Mouse (Mus musculus): Measurements from ENCODE around the gene Aplp1. TPM values are rescaled to one million over a fixed set of nuclear protein-coding genes. Genes with fewer than 3 reads are reported as not detected.
A peak's percentile ranks its signal among the peaks of the same experiment; 100 is the strongest.

The Aplp1 gene
- polyA plus RNA-seq, 1 experiment from 2014 or later: 43.4 TPM

GRCm38 (mm10) chr7:30450241-30450640 is 4.9 kb upstream of the Aplp1 start:
- ATAC-seq (ENCODE audit: insufficient number of reproducible peaks, low FRiP score): no peak
- Histone ChIP-seq H3K36me3 (no peaks in the 10 kb centered on the region), H3K4me1 (replicated peaks) (no peaks in the 10 kb centered on the region; the same call in 1 of the 2 replicates), H3K4me2 (no peak overlapping the region), H3K4me3 (no peak overlapping the region), H3K9ac (no peak overlapping the region), H3K27me3 (replicated peaks) (peaks cover 71% of the 10 kb centered on the region), H3K27ac (ENCODE audit: poor library complexity, severe bottlenecking) (no peak overlapping the region), H3K9me3 (replicated peaks) (0 out of 2 replicates have a peak, but pooled peaks cover under 1% of the 10 kb centered on the region)
- WGBS: 57% methylated on average over 7 of the region's 7 CpGs

GRCm38 (mm10) chr7:30444154-30444970 is 973 bp downstream of the Aplp1 start:
- 0 out of 2 replicates have a peak, but pooled peaks have one; percentile 17 for ATAC-seq (ENCODE audit: insufficient number of reproducible peaks, low FRiP score)
- Histone ChIP-seq H3K4me3 (peak overlapping the region; percentile 61), H3K9ac (peak overlapping the region; percentile 73), H3K4me2 (peak overlapping the region; percentile 87), H3K27me3 (replicated peaks) (peaks cover 68% of the 10 kb centered on the region), H3K27ac (ENCODE audit: poor library complexity, severe bottlenecking) (no peak overlapping the region), H3K4me1 (replicated peaks) (peaks cover 13% of the 10 kb centered on the region), H3K36me3 (no peaks in the 10 kb centered on the region), H3K9me3 (replicated peaks) (no peaks in the 10 kb centered on the region)
- WGBS: 1% methylated on average over 36 of the region's 38 CpGs

GRCm38 (mm10) chr7:30443696-30444095 is 1.6 kb downstream of the Aplp1 start:
- Histone ChIP-seq H3K4me1 (replicated peaks) (peaks cover 13% of the 10 kb centered on the region), H3K4me3 (no peak overlapping the region), H3K27me3 (replicated peaks) (peaks cover 75% of the 10 kb centered on the region), H3K9ac (no peak overlapping the region), H3K27ac (ENCODE audit: poor library complexity, severe bottlenecking) (no peak overlapping the region), H3K36me3 (no peaks in the 10 kb centered on the region), H3K9me3 (replicated peaks) (no peaks in the 10 kb centered on the region), H3K4me2 (peak overlapping the region; percentile 87; the same call in 1 of the 2 replicates)
- no peak for ATAC-seq (ENCODE audit: insufficient number of reproducible peaks, low FRiP score)
- WGBS: 23% methylated on average over 9 of the region's 9 CpGs

- WGBS: 12% methylated on average over 5 of the region's 5 CpGs
- no peaks in the 10 kb centered on the region for H3K9me3 ChIP-seq (replicated peaks)
- peaks cover 86% of the 10 kb centered on the region for H3K27me3 ChIP-seq (replicated peaks)
- H3K4me3 ChIP-seq: no peak overlapping the region
- H3K9ac ChIP-seq: no peak overlapping the region
- ATAC-seq (ENCODE audit: insufficient number of reproducible peaks, low FRiP score): no peak
- no peaks in the 10 kb centered on the region for H3K36me3 ChIP-seq
- peaks cover 13% of the 10 kb centered on the region for H3K4me1 ChIP-seq (replicated peaks)
- no peak overlapping the region for H3K4me2 ChIP-seq
- H3K27ac ChIP-seq (ENCODE audit: poor library complexity, severe bottlenecking): no peak overlapping the region
These were observed 4.6 kb downstream of the Aplp1 start for GRCm38 (mm10) chr7:30440697-30441096.

DNA sequence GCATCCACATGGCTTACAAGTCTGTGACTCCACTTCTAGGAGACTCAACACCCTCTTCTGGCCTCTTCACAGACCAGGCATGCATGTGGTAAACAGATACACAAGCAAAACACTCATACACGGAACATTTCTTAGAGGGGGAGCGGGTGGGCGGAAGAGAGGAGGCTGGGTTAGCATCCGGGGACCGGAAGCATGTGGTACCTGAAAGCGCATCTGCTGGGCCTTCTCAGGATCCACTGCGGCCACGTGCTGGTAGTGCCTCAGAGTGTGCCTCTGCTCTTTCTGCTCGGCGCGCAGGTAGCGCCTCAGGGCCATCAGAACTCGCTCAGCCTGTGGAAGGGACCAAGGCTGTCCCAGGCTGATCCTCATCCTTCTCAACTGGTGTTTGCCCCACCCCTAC is 5.6 kb downstream of the Aplp1 start:
- Histone ChIP-seq H3K27me3 (replicated peaks) (peaks cover 86% of the 10 kb centered on the region), H3K4me3 (no peak overlapping the region), H3K9ac (no peak overlapping the region), H3K36me3 (no peaks in the 10 kb centered on the region), H3K4me2 (no peak overlapping the region), H3K9me3 (replicated peaks) (no peaks in the 10 kb centered on the region), H3K4me1 (replicated peaks) (peaks cover 8% of the 10 kb centered on the region), H3K27ac (ENCODE audit: poor library complexity, severe bottlenecking) (no peak overlapping the region)
- WGBS: 62% methylated on average over 13 of the region's 13 CpGs
- ATAC-seq (ENCODE audit: insufficient number of reproducible peaks, low FRiP score): no peak

- ATAC-seq (ENCODE audit: insufficient number of reproducible peaks, low FRiP score): no peak
- Histone ChIP-seq H3K4me3 (no peak overlapping the region), H3K27me3 (replicated peaks) (peaks cover 64% of the 10 kb centered on the region)
These were observed 8.5 kb downstream of the Aplp1 start for GRCm38 (mm10) chr7:30436879-30437278.

GRCm38 (mm10) chr7:30435156-30435555 is 10.2 kb downstream of the Aplp1 start:
- H3K9me3 ChIP-seq (replicated peaks): no peaks in the 10 kb centered on the region
- 0 out of 2 replicates have a peak, but pooled peaks have one; percentile 39 for ATAC-seq (ENCODE audit: insufficient number of reproducible peaks, low FRiP score)
- 40% methylated on average over 9 of the region's 9 CpGs for WGBS
- H3K36me3 ChIP-seq: no peaks in the 10 kb centered on the region
- no peak overlapping the region for H3K27ac ChIP-seq (ENCODE audit: poor library complexity, severe bottlenecking)
- H3K4me3 ChIP-seq: no peak overlapping the region
- no peak overlapping the region for H3K9ac ChIP-seq
- H3K27me3 ChIP-seq (replicated peaks): peaks cover 55% of the 10 kb centered on the region
- no peaks in the 10 kb centered on the region; the same call in 1 of the 2 replicates for H3K4me1 ChIP-seq (replicated peaks)
- H3K4me2 ChIP-seq: no peak overlapping the region

More at GRCm38 (mm10) chr7:30436879-30437278, 8.5 kb downstream of the Aplp1 start:
- WGBS: 20% methylated on average over 10 of the region's 10 CpGs
- Histone ChIP-seq H3K9ac (no peak overlapping the region), H3K4me2 (no peak overlapping the region), H3K36me3 (no peaks in the 10 kb centered on the region), H3K9me3 (replicated peaks) (no peaks in the 10 kb centered on the region), H3K27ac (ENCODE audit: poor library complexity, severe bottlenecking) (no peak overlapping the region), H3K4me1 (replicated peaks) (no peaks in the 10 kb centered on the region)

DNA sequence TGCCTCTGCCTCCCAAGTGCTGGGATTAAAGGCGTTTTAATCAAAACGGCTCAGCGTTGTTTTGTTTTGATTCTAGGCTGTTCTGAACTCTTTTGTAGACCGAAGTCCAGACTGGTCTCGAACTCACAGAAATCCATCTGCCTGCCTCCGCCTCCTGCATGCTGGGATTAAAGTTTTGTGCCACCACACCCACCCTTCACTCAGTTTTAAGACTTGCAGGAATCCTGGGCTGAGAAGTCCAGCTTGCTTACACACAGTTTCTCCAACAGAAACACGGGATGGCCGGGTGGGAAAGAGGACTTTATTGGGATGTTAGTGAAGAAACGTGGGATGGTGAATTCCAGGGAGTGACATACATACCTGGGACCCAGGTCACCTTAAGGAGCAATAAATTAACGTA is 10.6 kb downstream of the Aplp1 start:
- no peak for ATAC-seq (ENCODE audit: insufficient number of reproducible peaks, low FRiP score)
- H3K4me3 ChIP-seq: no peak overlapping the region
- 63% methylated on average over 10 of the region's 10 CpGs for WGBS

GRCm38 (mm10) chr7:30434238-30434637 is 11.1 kb downstream of the Aplp1 start:
- Histone ChIP-seq H3K4me1 (replicated peaks) (no peaks in the 10 kb centered on the region; the same call in 1 of the 2 replicates), H3K9ac (no peak overlapping the region), H3K36me3 (no peaks in the 10 kb centered on the region), H3K9me3 (replicated peaks) (no peaks in the 10 kb centered on the region), H3K4me2 (no peak overlapping the region), H3K27me3 (replicated peaks) (peaks cover 46% of the 10 kb centered on the region), H3K4me3 (no peak overlapping the region), H3K27ac (ENCODE audit: poor library complexity, severe bottlenecking) (no peak overlapping the region)
- ATAC-seq (ENCODE audit: insufficient number of reproducible peaks, low FRiP score): no peak
- WGBS: 2% methylated on average over 10 of the region's 10 CpGs

More for the DNA sequence above, 10.6 kb downstream of the Aplp1 start:
- Histone ChIP-seq H3K4me2 (no peak overlapping the region), H3K4me1 (replicated peaks) (no peaks in the 10 kb centered on the region; the same call in 1 of the 2 replicates), H3K36me3 (no peaks in the 10 kb centered on the region), H3K9ac (no peak overlapping the region), H3K27me3 (replicated peaks) (peaks cover 50% of the 10 kb centered on the region), H3K9me3 (replicated peaks) (no peaks in the 10 kb centered on the region), H3K27ac (ENCODE audit: poor library complexity, severe bottlenecking) (no peak overlapping the region)

DNA sequence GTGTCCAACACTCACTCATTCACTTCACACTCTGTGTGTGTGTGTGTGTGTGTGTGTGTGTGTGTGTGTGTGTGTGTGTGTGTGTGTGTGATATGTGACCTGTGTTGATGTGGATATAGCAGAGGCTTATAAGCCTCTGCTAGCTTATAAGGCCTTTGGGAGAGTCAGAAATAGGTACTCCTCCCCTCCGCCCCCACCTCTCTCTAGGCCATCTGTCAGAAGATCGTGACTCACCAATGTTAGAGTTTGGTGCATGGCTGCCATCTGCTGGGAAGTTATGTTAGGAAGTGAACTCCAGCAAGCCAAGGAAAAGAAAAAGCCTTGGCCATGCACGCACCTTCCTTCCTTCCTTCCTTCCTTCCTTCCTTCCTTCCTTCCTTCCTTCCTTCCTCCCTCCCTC is 13.5 kb downstream of the Aplp1 start:
- WGBS: 13% methylated on average over 3 of the region's 3 CpGs
- H3K27ac ChIP-seq (ENCODE audit: poor library complexity, severe bottlenecking): no peak overlapping the region

GRCm38 (mm10) chr7:30430191-30430590 is 15.1 kb downstream of the Aplp1 start:
- no peak for ATAC-seq (ENCODE audit: insufficient number of reproducible peaks, low FRiP score)
- H3K4me2 ChIP-seq: no peak overlapping the region
- H3K4me3 ChIP-seq: no peak overlapping the region
- 30% methylated on average over 2 of the region's 2 CpGs for WGBS
- H3K27ac ChIP-seq (ENCODE audit: poor library complexity, severe bottlenecking): no peak overlapping the region
- H3K9ac ChIP-seq: no peak overlapping the region
- no peaks in the 10 kb centered on the region for H3K9me3 ChIP-seq (replicated peaks)
- peaks cover 17% of the 10 kb centered on the region for H3K36me3 ChIP-seq
- peaks cover 11% of the 10 kb centered on the region for H3K27me3 ChIP-seq (replicated peaks)
- H3K4me1 ChIP-seq (replicated peaks): no peaks in the 10 kb centered on the region; the same call in 1 of the 2 replicates

More for the DNA sequence above, 13.5 kb downstream of the Aplp1 start:
- Histone ChIP-seq H3K9me3 (replicated peaks) (no peaks in the 10 kb centered on the region), H3K4me1 (replicated peaks) (no peaks in the 10 kb centered on the region; the same call in 1 of the 2 replicates), H3K27me3 (replicated peaks) (peaks cover 27% of the 10 kb centered on the region), H3K36me3 (peaks cover 6% of the 10 kb centered on the region; the same call in 1 of the 2 replicates), H3K4me2 (no peak overlapping the region), H3K9ac (no peak overlapping the region), H3K4me3 (no peak overlapping the region)
- ATAC-seq (ENCODE audit: insufficient number of reproducible peaks, low FRiP score): no peak

Measured in heart, embryonic 12.5 days (tissue).